Mouse (Mus musculus) hindbrain, embryonic 14.5 days (tissue): ENCODE measurements at regions not wholly inside any gene's neighbourhood (a gene's known extent, or its start where the extent isn't known, plus 50 kb on each side); places are given as distances from the start of the nearest gene placed in this dataset.

Experiments
- ATAC-seq: fragments of 200-750 bp; cut with Nextera tagmentation; 2 replicates; pipeline ENCODE4 v1.8.0; 2017; ENCODE audit warnings: moderate number of reproducible peaks, mild to moderate bottlenecking, moderate TSS enrichment, moderate library complexity; ENCODE audit not compliant: low FRiP score
- DNase-seq: peaks from one replicate; pipeline ENCODE4 v3.0.0-alpha.2; 2015; ENCODE audit warnings: low spot score
- H3K27ac ChIP-seq: fragments of 300-500 bp; sonication (generic); 2 replicates; pipeline ENCODE4 v1.5.1; 2014; ENCODE audit warnings: mild to moderate bottlenecking, moderate library complexity
- H3K27me3 ChIP-seq: fragments of 300-500 bp; sonication (generic); 2 replicates; pipeline ENCODE4 v1.6.1; 2014; ENCODE audit warnings: mild to moderate bottlenecking, low read length, mixed read lengths; ENCODE audit not compliant: control insufficient read depth, insufficient read depth
- H3K36me3 ChIP-seq: fragments of 300-500 bp; sonication (generic); replicated peaks from 2 replicates; pipeline ENCODE4 v1.6.1; 2014; ENCODE audit not compliant: control insufficient read depth, insufficient read depth
- H3K4me1 ChIP-seq: fragments of 300-500 bp; sonication (generic); replicated peaks from 2 replicates; pipeline ENCODE4 v1.6.1; 2014; ENCODE audit warnings: antibody characterized with exemption, low read length, mixed read lengths; ENCODE audit not compliant: control insufficient read depth, insufficient read depth
- H3K4me2 ChIP-seq: fragments of 300-500 bp; sonication (generic); replicated peaks from 2 replicates; pipeline ENCODE4 v1.6.1; 2014; ENCODE audit warnings: mild to moderate bottlenecking, moderate library complexity
- H3K4me3 ChIP-seq: fragments of 300-500 bp; sonication (generic); replicated peaks from 2 replicates; pipeline ENCODE4 v1.5.1; 2014; ENCODE audit warnings: mild to moderate bottlenecking, low read length
- H3K9ac ChIP-seq: fragments of 300-500 bp; sonication (generic); 2 replicates; pipeline ENCODE4 v1.6.1; 2014
- H3K9me3 ChIP-seq: fragments of 300-500 bp; sonication (generic); 2 replicates; pipeline ENCODE4 v1.6.1; 2016; ENCODE audit warnings: low read length; ENCODE audit not compliant: control insufficient read depth
- WGBS: fragments of 180-500 bp; shearing (Covaris S2); extraction: QIAGEN DNeasy Blood & Tissue Kit; methylation state at CpG from one replicate; pipeline ENCODE4 v1.1.7; 2014; 5-methylcytosine and 5-hydroxymethylcytosine counted together

DNA sequence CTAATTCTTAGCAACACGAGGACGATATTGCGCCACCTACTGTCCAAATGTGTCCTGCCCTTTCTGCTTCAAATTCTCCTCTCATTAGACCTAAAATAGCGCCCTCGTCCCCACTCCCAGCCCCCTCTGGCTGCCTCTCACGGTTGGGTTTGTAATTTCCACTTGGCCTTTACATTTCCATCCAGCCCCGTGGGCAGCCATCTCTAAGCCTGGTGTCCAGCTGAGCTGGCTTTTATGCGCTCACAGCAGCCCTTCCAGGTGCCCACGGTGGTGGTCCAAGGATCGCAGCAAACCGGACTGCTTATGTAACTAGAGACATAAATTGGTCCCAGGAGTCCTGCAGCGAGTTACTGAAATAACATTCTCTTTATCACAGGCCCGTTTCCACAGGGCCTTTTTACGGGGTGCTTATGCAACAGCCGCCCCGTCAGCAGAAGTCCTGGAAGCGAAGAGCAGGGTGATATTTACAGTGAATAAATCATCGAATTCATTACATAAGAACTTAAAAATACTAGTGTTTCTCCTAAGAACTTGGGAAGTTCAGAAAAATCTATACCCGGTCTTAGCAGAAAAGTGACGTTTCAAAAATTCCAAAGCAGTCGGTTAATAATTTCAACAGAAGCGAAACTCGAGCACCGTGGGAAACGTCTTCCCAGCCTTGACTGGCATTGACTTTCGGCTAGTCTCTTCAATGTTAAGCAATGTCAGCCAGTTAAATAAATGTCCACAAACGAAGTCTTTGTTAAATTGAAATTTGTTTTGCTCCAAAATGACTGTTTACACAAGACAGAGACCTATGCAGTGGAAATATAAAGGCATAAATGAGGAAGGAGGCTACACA is 57.3 kb upstream of the Cpsf6 start:
- Histone ChIP-seq H3K9ac (no peak overlapping the region), H3K27ac (no peak overlapping the region), H3K36me3 (no peaks in the 10 kb centered on the region), H3K4me1 (no peaks in the 10 kb centered on the region; the same call in 1 of the 2 replicates), H3K27me3 (no peaks in the 10 kb centered on the region), H3K9me3 (no peaks in the 10 kb centered on the region), H3K4me3 (no peak overlapping the region), H3K4me2 (no peak overlapping the region)
- DNase-seq (no peak), ATAC-seq (no peak)
- 47% methylated on average over 27 of the region's 27 CpGs for WGBS

DNA sequence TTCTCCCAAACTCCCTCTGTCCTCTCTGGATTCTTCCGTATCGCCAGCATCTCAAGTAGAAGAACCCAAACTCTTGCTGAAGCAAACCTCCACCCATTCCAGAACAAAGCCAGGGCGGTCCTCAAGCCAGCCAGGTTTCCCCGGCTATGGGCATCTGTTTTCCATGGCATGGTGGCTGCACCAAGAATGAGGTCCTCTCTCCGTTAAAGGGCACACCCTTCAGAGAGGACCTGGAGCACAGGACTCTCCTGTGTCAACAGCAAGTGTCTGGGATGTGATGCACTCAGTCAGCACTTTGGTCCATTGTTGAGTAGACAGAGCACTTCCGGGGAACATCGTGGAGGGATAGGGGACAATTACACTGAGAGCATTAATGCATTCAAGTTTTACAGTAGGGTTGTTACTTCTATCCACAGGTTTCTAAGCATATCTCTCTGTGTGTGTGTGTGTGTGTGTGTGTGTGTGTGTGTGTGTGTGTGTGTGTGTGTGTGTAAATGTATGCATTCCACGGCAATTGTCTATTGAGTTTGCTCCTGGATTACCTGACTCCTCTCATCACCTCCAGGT is 56.6 kb upstream of the Cpsf6 start:
- Histone ChIP-seq H3K27me3 (no peaks in the 10 kb centered on the region), H3K36me3 (no peaks in the 10 kb centered on the region), H3K9me3 (no peaks in the 10 kb centered on the region), H3K4me2 (no peak overlapping the region), H3K9ac (no peak overlapping the region), H3K4me3 (no peak overlapping the region), H3K4me1 (no peaks in the 10 kb centered on the region; the same call in 1 of the 2 replicates), H3K27ac (no peak overlapping the region)
- DNase-seq (no peak), ATAC-seq (no peak)
- 62% methylated on average over 8 of the region's 8 CpGs for WGBS

- 52% methylated on average over 12 of the region's 12 CpGs for WGBS
- no peaks in the 10 kb centered on the region for H3K27me3 ChIP-seq
- no peaks in the 10 kb centered on the region for H3K9me3 ChIP-seq
- DNase-seq (no peak), ATAC-seq (peak; percentile 25; the same call in 1 of the 2 replicates)
- H3K27ac ChIP-seq, result no peak overlapping the region
- peak overlapping the region; percentile 42; the same call in 1 of the 2 replicates for H3K9ac ChIP-seq
- H3K36me3 ChIP-seq, result no peaks in the 10 kb centered on the region
- peak overlapping the region; percentile 23; the same call in 1 of the 2 replicates for H3K4me3 ChIP-seq
- H3K4me1 ChIP-seq, result no peaks in the 10 kb centered on the region; the same call in 1 of the 2 replicates
- peak overlapping the region; percentile 59 for H3K4me2 ChIP-seq
Measured at GRCm38 (mm10) chr10:117435734-117436121, 55.9 kb upstream of the Cpsf6 start.

DNA sequence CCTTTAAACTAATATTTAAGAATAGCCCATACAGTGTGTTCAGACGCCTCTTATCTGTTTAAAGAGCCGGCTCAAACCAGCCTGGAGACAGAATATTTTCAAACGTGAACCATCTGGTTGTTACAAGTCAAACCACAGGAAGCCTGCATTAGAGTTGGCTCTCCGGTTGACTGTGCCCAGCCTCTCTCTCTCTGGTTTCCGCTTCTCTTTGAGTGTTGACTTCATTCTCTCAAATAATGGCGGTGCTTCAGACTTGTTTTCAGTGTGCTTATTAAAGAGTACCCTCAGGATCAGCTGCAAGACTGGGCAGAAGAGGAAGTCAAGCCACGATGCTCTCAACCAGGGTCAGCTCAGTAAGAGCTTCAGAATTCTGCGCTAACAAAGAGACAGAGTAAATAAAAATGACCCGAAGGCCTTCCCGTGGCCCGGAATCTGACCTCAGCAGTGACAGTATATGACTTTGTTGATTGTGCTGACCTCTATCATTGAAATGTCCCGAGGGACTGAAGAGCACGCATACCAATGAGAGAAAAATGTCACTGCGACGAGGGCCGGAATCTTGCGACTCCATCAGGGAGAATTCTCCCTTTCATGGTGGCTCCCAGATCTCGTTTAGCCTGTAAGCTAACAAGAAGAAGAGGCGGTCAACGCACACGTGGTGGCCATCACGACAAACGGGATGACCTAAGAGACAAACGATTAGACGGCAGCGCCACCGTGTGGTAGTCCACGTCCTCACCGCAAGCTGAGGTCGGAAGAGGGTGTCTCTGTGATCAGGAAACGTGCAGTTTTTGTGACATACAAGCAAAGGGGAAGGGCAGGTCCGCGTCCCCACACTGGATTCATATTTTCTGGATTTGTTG is 55.3 kb upstream of the Cpsf6 start:
- 18% methylated on average over 33 of the region's 33 CpGs for WGBS
- DNase-seq (peak; percentile 95), ATAC-seq (peak; percentile 68)
- Histone ChIP-seq H3K9ac (peak overlapping the region; percentile 42; the same call in 1 of the 2 replicates), H3K27me3 (no peaks in the 10 kb centered on the region), H3K27ac (no peak overlapping the region), H3K9me3 (no peaks in the 10 kb centered on the region), H3K4me1 (no peaks in the 10 kb centered on the region; the same call in 1 of the 2 replicates), H3K4me3 (peak overlapping the region; percentile 23), H3K36me3 (no peaks in the 10 kb centered on the region), H3K4me2 (peak overlapping the region; percentile 59)

DNA sequence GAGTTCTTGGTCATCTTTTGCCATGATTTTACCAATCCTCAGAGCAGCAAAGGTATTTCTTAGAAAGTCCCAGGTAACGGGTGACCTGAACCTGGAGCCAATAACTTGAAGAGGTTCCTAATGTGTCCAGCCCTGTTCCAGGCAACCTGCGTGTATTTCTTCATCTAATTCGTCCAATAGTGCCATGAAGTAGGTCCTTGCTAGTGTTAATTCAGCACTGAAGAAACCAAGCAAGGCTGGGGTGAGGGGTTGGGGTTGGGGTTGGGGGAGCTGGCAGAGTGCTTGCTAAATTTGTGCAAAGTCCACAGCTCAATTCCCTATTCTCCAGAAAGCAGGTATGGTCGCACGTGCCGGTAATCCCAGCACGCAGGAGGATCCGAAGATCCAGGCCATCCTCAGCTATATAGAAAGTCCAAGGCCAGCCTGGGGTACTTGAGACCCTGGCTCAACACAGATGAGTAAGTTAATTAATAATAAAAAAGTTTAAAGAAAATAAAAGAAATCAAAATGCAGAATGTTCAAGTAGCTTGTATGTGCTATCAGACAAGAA is 54.6 kb upstream of the Cpsf6 start:
- Histone ChIP-seq H3K9ac (no peak overlapping the region), H3K9me3 (no peaks in the 10 kb centered on the region), H3K27me3 (no peaks in the 10 kb centered on the region), H3K4me3 (no peak overlapping the region), H3K36me3 (no peaks in the 10 kb centered on the region), H3K4me2 (no peak overlapping the region), H3K4me1 (no peaks in the 10 kb centered on the region; the same call in 1 of the 2 replicates), H3K27ac (no peak overlapping the region)
- DNase-seq, result no peak
- ATAC-seq, result no peak
- 98% methylated on average over 8 of the region's 8 CpGs for WGBS

DNA sequence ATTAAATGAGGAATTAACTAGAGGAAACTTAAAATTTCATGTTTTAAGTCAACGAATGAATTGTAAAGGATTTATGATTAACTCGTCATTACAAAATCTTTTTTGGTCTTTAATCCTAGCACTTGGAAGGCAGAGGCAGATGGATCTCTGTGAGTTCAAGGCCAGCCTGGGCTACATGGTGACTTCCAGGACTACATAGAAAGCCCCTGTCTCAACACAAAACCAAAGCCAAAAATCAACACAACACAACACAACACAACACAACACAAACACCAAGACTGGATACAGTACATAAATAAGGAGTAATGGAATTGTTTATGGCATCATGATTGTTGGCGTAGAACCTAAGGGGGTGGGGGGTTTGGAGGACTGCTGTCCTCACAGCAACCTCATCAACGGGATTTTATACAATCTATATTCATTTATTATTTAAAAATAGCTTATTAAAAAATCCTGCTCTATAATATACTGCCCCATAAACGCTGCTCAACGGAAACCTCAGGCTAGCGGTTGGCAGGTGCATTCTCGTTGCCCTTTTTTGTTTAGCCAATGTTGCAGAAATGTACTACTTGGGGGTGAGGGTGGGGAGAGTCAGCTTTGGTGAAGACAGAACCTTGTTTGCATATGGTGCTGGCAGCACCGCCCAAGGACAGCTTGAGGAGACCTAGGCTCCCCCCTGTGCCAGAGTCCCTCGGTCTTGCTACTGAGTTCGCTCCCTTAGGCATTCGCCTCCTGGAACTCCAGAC is 53.9 kb upstream of the Cpsf6 start:
- H3K4me1 ChIP-seq, result no peaks in the 10 kb centered on the region; the same call in 1 of the 2 replicates
- H3K9me3 ChIP-seq, result no peaks in the 10 kb centered on the region
- no peak overlapping the region for H3K4me3 ChIP-seq
- H3K4me2 ChIP-seq, result no peak overlapping the region
- 89% methylated on average over 12 of the region's 12 CpGs for WGBS
- no peaks in the 10 kb centered on the region for H3K27me3 ChIP-seq
- DNase-seq (no peak), ATAC-seq (no peak)
- H3K9ac ChIP-seq, result no peak overlapping the region
- H3K27ac ChIP-seq, result no peak overlapping the region
- H3K36me3 ChIP-seq, result no peaks in the 10 kb centered on the region

- 95% methylated on average over 7 of the region's 7 CpGs for WGBS
- Histone ChIP-seq H3K27me3 (no peaks in the 10 kb centered on the region), H3K4me2 (peak overlapping the region; percentile 31; the same call in 1 of the 2 replicates), H3K36me3 (no peaks in the 10 kb centered on the region), H3K9me3 (no peaks in the 10 kb centered on the region), H3K4me3 (no peak overlapping the region), H3K9ac (no peak overlapping the region), H3K4me1 (no peaks in the 10 kb centered on the region; the same call in 1 of the 2 replicates), H3K27ac (no peak overlapping the region)
- ATAC-seq, result no peak
- DNase-seq, result no peak
Measured at GRCm38 (mm10) chr10:117432871-117433546, 53.2 kb upstream of the Cpsf6 start.

- 9% methylated on average over 21 of the region's 21 CpGs for WGBS
- Histone ChIP-seq H3K27me3 (no peaks in the 10 kb centered on the region), H3K9me3 (no peaks in the 10 kb centered on the region), H3K36me3 (no peaks in the 10 kb centered on the region), H3K4me1 (no peaks in the 10 kb centered on the region; the same call in 1 of the 2 replicates), H3K27ac (no peak overlapping the region), H3K4me2 (peak overlapping the region; percentile 31), H3K4me3 (no peak overlapping the region), H3K9ac (no peak overlapping the region)
- DNase-seq (peak; percentile 70), ATAC-seq (no peak; the same call in 1 of the 2 replicates)
Measured at GRCm38 (mm10) chr10:117432415-117432814, 52.6 kb upstream of the Cpsf6 start.
